Comparison of ENCODE assay signal across 13 mouse cellular contexts in the genomic region with DNA sequence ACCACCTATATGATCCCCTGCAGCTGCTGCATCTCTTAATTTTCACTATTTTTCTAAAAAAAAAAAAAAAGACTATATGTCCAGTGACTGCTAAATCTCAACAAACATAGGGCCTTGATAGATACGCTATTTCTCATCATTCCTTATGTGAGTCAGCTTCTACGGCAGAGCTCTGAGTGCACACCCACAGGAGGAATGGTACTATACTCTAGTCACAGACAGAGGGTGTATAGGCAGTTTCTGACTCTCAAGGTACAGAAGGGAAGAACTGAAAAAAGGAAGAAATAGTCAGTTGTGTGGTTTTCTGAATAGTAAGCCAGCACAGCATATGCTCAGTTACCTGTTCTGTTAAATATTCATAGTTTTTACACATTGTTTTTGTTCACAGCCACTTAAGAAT.
"Had no signal": no experiment of that assay in that cellular context is flagged by ENCODE, and none has a peak within 500 bp of the region (broad histone marks: within the 10 kb centered on the region; RNA-seq: fewer than 3 reads in every experiment).

No protein-coding gene starts in this region.

- H3K4me3 ChIP-seq: limb, embryonic 15.5 days; liver, embryonic 12.5 days; lung, embryonic 15.5 days; megakaryocyte, embryonic 14.5 days; midbrain, embryonic 15.5 days; neural tube, embryonic 13.5 days had no signal

- H3K27me3 ChIP-seq: limb, embryonic 15.5 days; liver, embryonic 12.5 days; lung, embryonic 15.5 days; megakaryocyte, embryonic 14.5 days; midbrain, embryonic 15.5 days; neural tube, embryonic 13.5 days had no signal

- DNase-seq: kidney, adult 9 months; kidney, postnatal 36 days; lung, postnatal 14 days; retina, postnatal 1 day; right cerebral cortex, postnatal 4 days; spleen, adult 18-20 months had no signal

- H3K36me3 ChIP-seq: limb, embryonic 15.5 days; liver, embryonic 12.5 days; lung, embryonic 15.5 days; midbrain, embryonic 15.5 days; neural tube, embryonic 13.5 days had no signal

- H3K4me2 ChIP-seq: limb, embryonic 15.5 days; liver, embryonic 12.5 days; lung, embryonic 15.5 days; midbrain, embryonic 11.5 days; midbrain, embryonic 15.5 days; neural tube, embryonic 13.5 days had no signal
